Mouse (Mus musculus): ENCODE measurements around the gene Rpl6. TPM values are rescaled to one million over a fixed set of nuclear protein-coding genes. Genes with fewer than 3 reads are reported as not detected.

Rpl6 gene
- polyA plus RNA-seq, 3 experiments from 2014 or later = 1,376 to 1,988 (median 1,894) TPM

Other genes with a start within 250 kb of the Rpl6 start
- gene Rph3a, start 194.4 kb upstream of the Rpl6 start, polyA plus RNA-seq (2017; shearing (Covaris generic)) = not detected
- 10 to 100 TPM in 2 of 3 experiments, 1 to 10 TPM in 1; 9.8 to 16.6 (median 13.3) TPM for gene Ptpn11, start 13.1 kb upstream of the Rpl6 start, polyA plus RNA-seq (2017; shearing (Covaris generic))
- gene Hectd4, start 15.7 kb downstream of the Rpl6 start, polyA plus RNA-seq (2017; shearing (Covaris generic)) = 1 to 10 TPM; 4.4 to 8.7 (median 8.2) TPM
- 10 to 100 TPM; 31.6 to 50.8 (median 39.1) TPM for gene Trafd1, start 181.2 kb downstream of the Rpl6 start, polyA plus RNA-seq (2017; shearing (Covaris generic))
- gene Naa25, start 193.5 kb downstream of the Rpl6 start, polyA plus RNA-seq (2017; shearing (Covaris generic)) = 10 to 100 TPM; 26.1 to 40.4 (median 35.0) TPM
- 1 to 10 TPM in 2 of 3 experiments, under 1 TPM in 1; 0.24 to 3.1 (median 1.1) TPM for gene Tmem116, start 247.4 kb downstream of the Rpl6 start, polyA plus RNA-seq (2017; shearing (Covaris generic))
- gene Erp29, start 248.0 kb downstream of the Rpl6 start, polyA plus RNA-seq (2017; shearing (Covaris generic)) = 10 to 100 TPM; 70.3 to 77.7 (median 74.5) TPM